Mouse (Mus musculus) MEL (cell line): ENCODE data around the gene Tln2. TPM values are rescaled to one million over a fixed set of nuclear protein-coding genes. Genes with fewer than 3 reads are reported as not detected.

Experiments
- DNase-seq: peaks from one replicate; pipeline ENCODE4 v3.0.0; 2011; ENCODE audit warnings: low read depth, low spot score
- H3K27ac ChIP-seq: 2 replicates; pipeline ENCODE4 v1.5.1; 2012; ENCODE audit warnings: low read depth, mild to moderate bottlenecking, control low read depth, low read length, moderate library complexity; ENCODE audit not compliant: control insufficient read depth
- H3K27me3 ChIP-seq, 2 experiments: fragments of 150-350 bp in 1 of 2; sonication (generic) in 1 of 2; 2 replicates each; pipeline ENCODE4 v1.6.1; 2012; ENCODE audit warnings: low read length in 2 of 2, mild to moderate bottlenecking in 2 of 2, improper control_type of control experiment in 1 of 2, moderate library complexity in 1 of 2; ENCODE audit not compliant: insufficient read depth in 2 of 2, control insufficient read depth in 1 of 2
- H3K36me3 ChIP-seq, 2 experiments: 2 replicates each; pipeline ENCODE4 v1.6.1; 2012 to 2014; ENCODE audit warnings: low read length in 2 of 2, improper control_type of control experiment in 1 of 2, inconsistent platforms in 1 of 2, mild to moderate bottlenecking in 1 of 2; ENCODE audit not compliant: insufficient read depth in 2 of 2, control insufficient read depth in 1 of 2
- H3K4me1 ChIP-seq, 2 experiments: fragments of 150-350 bp in 1 of 2; sonication (generic) in 1 of 2; 2 replicates each; pipeline ENCODE4 v1.6.1; 2012; ENCODE audit warnings: low read length in 2 of 2, improper control_type of control experiment in 1 of 2, mild to moderate bottlenecking in 1 of 2; ENCODE audit not compliant: insufficient read depth in 2 of 2, control insufficient read depth in 1 of 2
- H3K4me3 ChIP-seq, 2 experiments: fragments of 150-350 bp in 1 of 2; sonication (generic) in 1 of 2; 2 replicates each; pipeline ENCODE4 v1.5.1; 2012; ENCODE audit warnings: low read depth in 2 of 2, low read length in 2 of 2, mild to moderate bottlenecking in 2 of 2, moderate library complexity in 2 of 2, control low read depth in 1 of 2, improper control_type of control experiment in 1 of 2; ENCODE audit not compliant: control insufficient read depth in 1 of 2, insufficient read depth in 1 of 2
- H3K79me2 ChIP-seq: 2 replicates; pipeline ENCODE4 v1.6.1; 2012; ENCODE audit warnings: mild to moderate bottlenecking, low read length, moderate library complexity; ENCODE audit not compliant: control insufficient read depth, poor library complexity, insufficient read depth
- H3K9ac ChIP-seq: 2 replicates; pipeline ENCODE4 v1.6.1; 2012; ENCODE audit warnings: low read depth, mild to moderate bottlenecking, control low read depth, low read length, moderate library complexity; ENCODE audit not compliant: control insufficient read depth, poor library complexity, severe bottlenecking
- H3K9me3 ChIP-seq: fragments of 150-350 bp; sonication (generic); replicated peaks from 2 replicates; pipeline ENCODE4 v1.6.1; 2012; ENCODE audit warnings: mild to moderate bottlenecking, low read length, improper control_type of control experiment, moderate library complexity; ENCODE audit not compliant: insufficient read depth
- BHLHE40 ChIP-seq: IDR thresholded peaks from 2 replicates; pipeline ENCODE4 v1.6.1; 2012; ENCODE audit warnings: low read depth, mild to moderate bottlenecking, inconsistent platforms, low read length, improper control_type of control experiment, borderline replicate concordance
- ELF1 ChIP-seq: IDR thresholded peaks from 2 replicates; pipeline ENCODE4 v1.6.1; 2014; ENCODE audit warnings: low read depth, mild to moderate bottlenecking, inconsistent platforms, low read length, improper control_type of control experiment, moderate library complexity
- EP300 ChIP-seq, 2 experiments: IDR thresholded peaks; 2 replicates each; pipeline ENCODE4 v1.6.1; 2011; ENCODE audit warnings: improper control_type of control experiment in 2 of 2, low read length in 2 of 2, low read depth in 1 of 2, mild to moderate bottlenecking in 1 of 2
- ETS1 ChIP-seq: IDR thresholded peaks from 2 replicates; pipeline ENCODE4 v1.6.1; 2012; ENCODE audit warnings: low read depth, mild to moderate bottlenecking, inconsistent platforms, low read length, improper control_type of control experiment, moderate library complexity
- HCFC1 ChIP-seq: IDR thresholded peaks from 2 replicates; pipeline ENCODE4 v1.6.1; 2012; ENCODE audit warnings: low read depth, mild to moderate bottlenecking, inconsistent platforms, low read length, improper control_type of control experiment, moderate library complexity
- KAT2A ChIP-seq: conservative IDR thresholded peaks from 2 replicates; pipeline ENCODE4 v1.6.1; 2012; ENCODE audit warnings: low read depth, low read length, improper control_type of control experiment, inconsistent platforms
- MAFK ChIP-seq: IDR thresholded peaks from 2 replicates; pipeline ENCODE4 v1.6.1; 2011; ENCODE audit warnings: low read depth, mild to moderate bottlenecking, low read length, improper control_type of control experiment, borderline replicate concordance
- MEF2A ChIP-seq: IDR thresholded peaks from 2 replicates; pipeline ENCODE4 v1.6.1; 2014; ENCODE audit warnings: low read depth, mild to moderate bottlenecking, inconsistent platforms, low read length, improper control_type of control experiment; ENCODE audit not compliant: poor library complexity, insufficient replicate concordance, severe bottlenecking; ENCODE audit errors: extremely low read depth
- MXI1 ChIP-seq: IDR thresholded peaks from 2 replicates; pipeline ENCODE4 v1.6.1; 2011; ENCODE audit warnings: mild to moderate bottlenecking, low read depth, low read length, improper control_type of control experiment
- MYB ChIP-seq: IDR thresholded peaks from 2 replicates; pipeline ENCODE4 v1.6.1; 2011; ENCODE audit warnings: mild to moderate bottlenecking, low read depth, low read length, improper control_type of control experiment
- NELFE ChIP-seq: IDR thresholded peaks from 2 replicates; pipeline ENCODE4 v1.6.1; 2011; ENCODE audit warnings: low read depth, low read length, improper control_type of control experiment
- POLR2A ChIP-seq, 2 experiments: IDR thresholded peaks; 2 replicates each; pipeline ENCODE4 v1.6.1; 2011 to 2012; ENCODE audit warnings: low read length in 2 of 2, mild to moderate bottlenecking in 2 of 2, control low read depth in 1 of 2, improper control_type of control experiment in 1 of 2, low read depth in 1 of 2, moderate library complexity in 1 of 2; ENCODE audit not compliant: control insufficient read depth in 1 of 2, insufficient read depth in 1 of 2, poor library complexity in 1 of 2
- POLR2AphosphoS2 ChIP-seq: IDR thresholded peaks from 2 replicates; pipeline ENCODE4 v1.6.1; 2011; ENCODE audit warnings: low read length, improper control_type of control experiment
- POLR2AphosphoS5 ChIP-seq: IDR thresholded peaks from 2 replicates; pipeline ENCODE4 v1.6.1; 2012; ENCODE audit warnings: low read depth, borderline replicate concordance, mild to moderate bottlenecking, inconsistent platforms, low read length, moderate library complexity, mixed read lengths
- RCOR1 ChIP-seq: IDR thresholded peaks from 2 replicates; pipeline ENCODE4 v1.6.1; 2012; ENCODE audit warnings: low read depth, mild to moderate bottlenecking, inconsistent platforms, low read length, improper control_type of control experiment
- SIN3A ChIP-seq: IDR thresholded peaks from 2 replicates; pipeline ENCODE4 v1.6.1; 2012; ENCODE audit warnings: low read length, improper control_type of control experiment, inconsistent platforms
- SMC3 ChIP-seq: IDR thresholded peaks from 2 replicates; pipeline ENCODE4 v1.6.1; 2011; ENCODE audit warnings: low read depth, low read length, improper control_type of control experiment
- TBP ChIP-seq: IDR thresholded peaks from 2 replicates; pipeline ENCODE4 v1.8.0; 2011; ENCODE audit warnings: low read depth, low read length, improper control_type of control experiment
- TCF12 ChIP-seq: IDR thresholded peaks from 2 replicates; pipeline ENCODE4 v1.6.1; 2014; ENCODE audit warnings: low read depth, mild to moderate bottlenecking, inconsistent platforms, low read length, improper control_type of control experiment, moderate library complexity
- UBTF ChIP-seq: IDR thresholded peaks from 2 replicates; pipeline ENCODE4 v1.6.1; 2012; ENCODE audit warnings: low read depth, mild to moderate bottlenecking, inconsistent platforms, low read length, improper control_type of control experiment, moderate library complexity, borderline replicate concordance; ENCODE audit not compliant: insufficient read depth
- USF1 ChIP-seq: IDR thresholded peaks from 2 replicates; pipeline ENCODE4 v1.6.1; 2014; ENCODE audit warnings: low read depth, mild to moderate bottlenecking, inconsistent platforms, low read length, improper control_type of control experiment, moderate library complexity
- ZKSCAN1 ChIP-seq: IDR thresholded peaks from 2 replicates; pipeline ENCODE4 v1.6.1; 2012; ENCODE audit warnings: low read depth, mild to moderate bottlenecking, inconsistent platforms, low read length, improper control_type of control experiment, moderate library complexity
- polyA plus RNA-seq, 2 experiments: library from polyadenylated mRNA; stranded (reverse) in 1 of 2; unstranded in 1 of 2; fragments of >175 nt in 1 of 2; fragments of >200 nt in 1 of 2; gene quantifications; 2 replicates each; pipeline versions ENCODE4 v1.2.1 to v1.2.4; 2012; ENCODE audit warnings: low replicate concordance in 2 of 2, low read depth in 1 of 2; ENCODE audit not compliant: insufficient read length in 2 of 2, insufficient read depth in 1 of 2, missing spikeins in 1 of 2
- total RNA-seq: library from RNA; depleted of rRNA; stranded (reverse); fragments of 300-350 nt; gene quantifications from 2 replicates; pipeline ENCODE4 v1.2.3, GENCODE M21; 2012

Tln2 gene
- total and polyA plus RNA-seq, 3 experiments = not detected

DNA sequence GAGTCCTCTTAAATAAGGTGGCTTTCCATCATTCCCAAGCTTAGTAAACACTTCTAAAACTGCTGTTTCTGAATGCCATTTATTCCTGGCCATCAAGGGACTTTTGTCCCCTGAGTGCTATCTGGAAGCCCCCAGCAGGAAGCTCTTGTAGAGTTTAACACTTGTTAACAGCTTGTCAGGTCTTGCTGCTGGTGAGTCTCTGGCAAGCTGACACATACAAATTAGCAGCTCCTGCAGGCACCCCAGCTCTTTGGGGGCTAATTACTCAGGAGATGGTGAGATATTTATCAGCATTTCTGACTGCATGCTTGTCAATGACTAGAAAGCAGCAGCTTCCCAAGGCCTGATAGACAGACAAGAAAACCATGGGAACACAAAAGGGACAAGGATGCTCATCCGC is 77.2 kb downstream of the Tln2 start:
- no peaks in the 10 kb centered on the region for H3K79me2 ChIP-seq
- H3K27me3 ChIP-seq = no peaks in the 10 kb centered on the region
- no peaks in the 10 kb centered on the region for H3K9me3 ChIP-seq
- no peaks in the 10 kb centered on the region for H3K4me1 ChIP-seq
- no peak for DNase-seq
- no peak overlapping the region for H3K4me3 ChIP-seq
- H3K27ac ChIP-seq = no peak overlapping the region
- TF ChIP-seq MXI1 = no peak
- TF ChIP-seq HCFC1 = no peak
- TF ChIP-seq ZKSCAN1 = no peak
- TF ChIP-seq TBP = no peak
- no peak for TF ChIP-seq TCF12
- TF ChIP-seq MYB = no peak
- TF ChIP-seq POLR2A (IDR thresholded peaks at IDR 0.05; ENCODE audit: control insufficient read depth in 1 of 2, insufficient read depth in 1 of 2, low read depth in 1 of 2, low read length in 2 of 2, poor library complexity in 1 of 2) = no peak
- no peak for TF ChIP-seq SMC3
- TF ChIP-seq SIN3A = no peak
- TF ChIP-seq RCOR1 = no peak
- no peaks in the 10 kb centered on the region for H3K36me3 ChIP-seq
- H3K9ac ChIP-seq = no peak overlapping the region

DNA sequence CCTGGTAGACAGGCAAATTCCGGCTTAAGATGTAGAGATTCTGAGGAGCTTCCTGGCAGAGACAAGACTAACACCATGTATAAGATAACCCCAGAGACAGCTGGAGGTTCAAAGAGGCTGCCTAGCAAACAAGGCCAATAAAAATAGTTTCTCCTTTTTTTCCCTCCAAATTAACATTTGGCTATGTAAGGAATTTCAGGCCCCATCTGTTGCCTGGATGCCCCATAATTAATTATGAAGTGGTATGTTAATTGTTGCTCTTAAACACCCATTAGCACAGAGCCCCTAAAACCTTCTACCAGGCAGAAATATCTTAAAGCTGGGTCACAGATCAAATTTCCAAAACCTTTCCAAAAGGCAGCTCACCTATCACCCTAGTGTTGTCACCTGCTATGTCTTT is 77.7 kb downstream of the Tln2 start:
- Histone ChIP-seq H3K79me2 (no peaks in the 10 kb centered on the region), H3K9ac (no peak overlapping the region), H3K4me1 (no peaks in the 10 kb centered on the region), H3K36me3 (no peaks in the 10 kb centered on the region), H3K27ac (no peak overlapping the region), H3K9me3 (no peaks in the 10 kb centered on the region), H3K4me3 (no peak overlapping the region), H3K27me3 (no peaks in the 10 kb centered on the region)
- no peak for DNase-seq
- no peak for TF ChIP-seq KAT2A

DNA sequence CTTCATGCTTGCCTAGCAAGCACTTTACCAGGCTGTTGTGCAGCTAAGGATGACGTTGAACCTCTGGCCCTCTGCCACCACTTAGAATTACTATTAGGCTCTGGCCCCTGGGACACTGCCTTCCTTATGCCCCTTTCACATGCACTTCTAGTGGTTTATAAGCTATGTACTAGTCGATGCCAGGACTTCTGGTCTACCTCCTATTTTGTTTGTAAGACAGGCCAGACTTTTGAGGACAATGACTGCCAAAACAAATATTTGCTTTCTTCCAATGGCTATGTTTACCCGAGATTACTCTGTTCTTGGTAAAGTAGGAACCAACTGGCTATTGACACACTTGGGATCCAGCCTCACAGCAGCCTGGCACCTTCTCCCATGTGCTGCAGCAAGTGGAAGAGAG is 82.1 kb downstream of the Tln2 start:
- Histone ChIP-seq H3K79me2 (no peaks in the 10 kb centered on the region), H3K9ac (no peak overlapping the region), H3K4me3 (no peak overlapping the region), H3K9me3 (no peaks in the 10 kb centered on the region), H3K27ac (no peak overlapping the region), H3K27me3 (no peaks in the 10 kb centered on the region), H3K4me1 (no peaks in the 10 kb centered on the region), H3K36me3 (no peaks in the 10 kb centered on the region)
- no peak for DNase-seq
- no peak for TF ChIP-seq SMC3
- no peak for TF ChIP-seq SIN3A
- no peak for TF ChIP-seq HCFC1
- TF ChIP-seq POLR2AphosphoS5 = no peak
- no peak for TF ChIP-seq EP300 (IDR thresholded peaks at IDR 0.05; ENCODE audit: low read depth in 1 of 2, low read length in 2 of 2)
- no peak for TF ChIP-seq MAFK
- no peak for TF ChIP-seq USF1
- no peak for TF ChIP-seq ELF1
- no peak for TF ChIP-seq UBTF
- no peak for TF ChIP-seq MXI1
- no peak for TF ChIP-seq NELFE
- TF ChIP-seq BHLHE40 = no peak
- TF ChIP-seq MEF2A = no peak
- TF ChIP-seq MYB = no peak
- TF ChIP-seq POLR2AphosphoS2 = no peak
- no peak for TF ChIP-seq KAT2A
- TF ChIP-seq ETS1 = no peak
